Mouse (Mus musculus): ENCODE measurements around the gene Dapk1.

Gene Dapk1

DNA sequence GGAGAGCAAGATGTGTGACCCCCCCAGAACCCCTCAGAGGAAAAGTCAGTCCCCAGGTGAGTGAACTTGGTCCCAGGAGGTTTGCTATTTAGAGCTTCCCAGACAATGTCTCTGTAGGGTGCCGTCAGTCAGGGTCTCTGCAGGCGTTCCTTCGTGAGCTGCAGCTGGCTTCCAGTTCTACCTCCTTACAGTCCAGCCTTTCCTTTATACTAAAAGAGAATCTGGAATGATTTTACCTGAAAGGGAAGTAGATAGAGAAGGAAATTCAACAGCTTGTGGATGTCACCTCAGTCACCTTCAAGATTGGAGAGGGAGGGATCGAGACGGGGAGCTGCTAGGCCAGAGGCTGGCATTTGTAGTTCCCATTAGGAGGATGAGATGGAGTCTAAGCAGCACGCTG is 14.3 kb downstream of the Dapk1 start:
- DNase-seq (ENCODE audit: low read depth): no peak

- DNase-seq (ENCODE audit: low read depth): no peak
Observed at GRCm38 (mm10) chr13:60618287-60618686, 16.5 kb downstream of the Dapk1 start.

DNA sequence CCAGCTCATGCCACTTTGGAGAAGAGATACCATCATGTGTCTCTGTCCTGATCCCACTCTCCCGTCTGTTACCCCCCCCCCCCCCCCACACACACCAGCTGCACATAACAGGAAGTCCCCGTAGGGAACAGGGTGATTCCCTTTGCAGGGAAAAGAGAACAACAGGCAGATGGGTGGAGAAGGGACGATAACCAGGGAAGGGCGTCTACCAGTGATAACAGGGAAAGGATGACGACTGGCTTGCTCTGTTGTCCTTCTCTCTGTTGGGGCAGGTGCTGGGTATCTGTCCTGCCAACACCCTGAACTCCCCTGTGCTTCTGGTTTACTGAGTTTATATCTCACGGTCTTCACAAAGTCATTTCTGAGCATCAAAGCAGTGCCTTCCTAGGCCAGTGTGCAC is 18.0 kb downstream of the Dapk1 start:
- no peak for DNase-seq (ENCODE audit: low read depth)

DNA sequence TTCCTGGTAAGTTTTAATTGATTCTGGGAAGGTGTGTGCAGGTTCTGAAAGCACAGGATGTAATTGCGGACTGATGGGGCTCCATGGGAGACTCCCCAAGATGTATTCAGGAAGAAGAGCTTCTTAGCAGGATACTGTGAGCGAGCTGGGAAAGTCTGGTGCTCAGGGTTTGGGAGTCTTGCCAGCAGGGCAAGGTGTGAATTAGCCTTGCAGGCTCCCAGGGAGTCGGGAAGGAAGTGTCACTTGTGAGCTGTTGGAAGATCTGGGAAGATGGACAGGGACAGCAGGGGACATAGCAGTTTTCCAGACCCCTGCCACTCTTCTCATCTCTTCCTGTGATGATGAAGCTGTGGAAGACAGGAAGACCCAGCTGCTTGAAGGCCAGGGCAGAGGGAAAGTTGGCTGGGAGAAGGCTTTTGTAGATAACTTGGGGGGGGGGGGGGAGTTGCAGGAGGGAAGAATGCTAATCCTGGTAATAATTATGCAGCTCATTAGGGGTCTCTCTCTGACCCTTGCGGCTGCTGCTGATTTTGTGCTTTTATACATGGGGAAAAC is 19.7 kb downstream of the Dapk1 start:
- no peak for DNase-seq (ENCODE audit: low read depth)

- no peak for DNase-seq (ENCODE audit: low read depth)
Observed at GRCm38 (mm10) chr13:60625581-60625980, 23.8 kb downstream of the Dapk1 start.

- DNase-seq (ENCODE audit: low read depth): no peak
Observed at GRCm38 (mm10) chr13:60627843-60628656, 26.3 kb downstream of the Dapk1 start.

DNA sequence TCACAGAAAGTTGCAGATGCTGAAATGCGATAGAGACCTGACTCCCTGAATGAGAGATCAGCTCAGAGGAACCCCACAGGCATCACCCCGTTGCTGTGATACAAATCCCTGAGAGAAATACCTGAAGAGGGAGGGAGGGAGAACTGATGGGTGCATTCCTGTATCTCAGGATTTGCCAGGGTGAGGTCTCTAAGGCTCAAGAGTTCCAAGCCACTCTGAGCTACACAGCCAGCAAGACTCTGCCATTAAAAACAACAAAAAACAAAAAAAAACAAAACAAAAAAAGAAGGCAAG is 26.9 kb downstream of the Dapk1 start:
- no peak for DNase-seq (ENCODE audit: low read depth)

GRCm38 (mm10) chr13:60629419-60629818 is 27.7 kb downstream of the Dapk1 start:
- no peak for DNase-seq (ENCODE audit: low read depth)

GRCm38 (mm10) chr13:60633945-60634344 is 32.2 kb downstream of the Dapk1 start:
- no peak for DNase-seq (ENCODE audit: low read depth)

GRCm38 (mm10) chr13:60635636-60636035 is 33.9 kb downstream of the Dapk1 start:
- DNase-seq (ENCODE audit: low read depth): no peak

- DNase-seq (ENCODE audit: low read depth): no peak
Observed at GRCm38 (mm10) chr13:60639482-60640055, 37.8 kb downstream of the Dapk1 start.

DNA sequence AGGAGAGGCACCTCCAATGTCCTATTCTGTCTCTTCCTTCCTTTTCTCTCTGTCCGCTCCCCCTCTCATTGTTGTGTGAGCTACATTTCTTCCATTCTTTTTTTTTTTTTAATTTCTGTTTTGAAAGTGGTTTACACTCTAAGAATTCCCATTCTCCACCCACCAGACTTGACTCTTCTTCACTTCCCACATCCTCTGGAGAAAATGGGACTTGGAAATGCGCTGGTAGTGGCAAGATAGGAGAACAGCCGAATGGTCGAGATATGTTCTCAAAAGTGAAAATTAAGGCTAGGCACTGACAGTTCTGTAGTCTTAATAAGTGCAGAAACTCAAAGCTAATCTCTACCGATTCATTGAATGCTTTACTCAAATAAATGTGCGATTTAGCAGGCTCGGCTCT is 38.7 kb downstream of the Dapk1 start:
- DNase-seq (ENCODE audit: low read depth): no peak

- DNase-seq (ENCODE audit: low read depth): no peak
Observed at GRCm38 (mm10) chr13:60644457-60644889, 42.7 kb downstream of the Dapk1 start.

GRCm38 (mm10) chr13:60646791-60647190 is 45.0 kb downstream of the Dapk1 start:
- DNase-seq (ENCODE audit: low read depth): no peak

DNA sequence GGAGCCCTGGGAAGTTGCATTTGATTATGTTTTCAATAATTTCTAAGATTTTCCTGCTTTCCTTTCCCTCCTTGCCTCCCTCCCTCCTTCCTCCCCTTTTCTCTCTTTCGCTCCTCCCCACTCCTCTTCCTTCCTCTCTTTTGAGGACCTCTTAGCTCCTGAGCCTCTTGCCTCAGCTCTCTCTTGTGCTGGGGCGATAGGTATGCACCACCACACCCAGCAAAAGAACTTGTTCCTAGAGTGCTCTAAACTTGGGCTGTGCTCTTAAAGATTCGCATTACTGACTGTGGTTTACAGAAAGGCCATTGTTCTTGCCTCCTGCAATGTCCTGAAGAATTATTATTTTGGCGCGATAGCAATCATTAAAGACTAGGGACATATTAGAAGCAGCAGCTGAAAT is 46.6 kb downstream of the Dapk1 start:
- DNase-seq (ENCODE audit: low read depth): no peak

- no peak for DNase-seq (ENCODE audit: low read depth)
Observed at GRCm38 (mm10) chr13:60650000-60650399, 48.3 kb downstream of the Dapk1 start.

DNA sequence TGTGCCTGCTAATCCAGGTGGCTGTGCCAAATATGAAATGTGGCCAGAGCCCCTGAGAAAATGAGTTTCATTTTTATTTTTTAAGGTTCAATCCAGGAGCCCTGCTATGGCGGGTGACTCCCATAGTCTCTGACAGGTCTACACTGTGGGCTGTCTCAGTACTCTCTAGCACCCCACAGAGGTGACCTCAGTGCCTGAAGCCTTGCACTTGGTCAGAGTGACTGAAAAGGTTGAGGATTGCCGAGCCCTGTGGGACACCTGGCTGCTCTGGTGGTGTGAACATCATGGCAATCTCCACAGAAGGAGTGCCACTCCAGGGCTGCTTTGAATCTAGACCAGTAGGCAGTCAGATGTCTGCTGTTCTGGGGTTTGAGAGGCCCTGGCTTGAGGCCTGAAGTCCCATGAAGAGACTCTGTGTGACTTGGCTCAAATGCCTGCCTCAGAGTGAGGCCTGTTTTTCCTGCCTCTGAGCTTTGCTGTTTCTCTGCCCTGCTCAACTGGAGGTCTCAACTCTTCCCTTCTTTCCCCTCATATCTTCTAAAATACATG is 52.3 kb downstream of the Dapk1 start:
- no peak for DNase-seq (ENCODE audit: low read depth)

- DNase-seq (ENCODE audit: low read depth): no peak
Observed at GRCm38 (mm10) chr13:60655246-60655645, 53.5 kb downstream of the Dapk1 start.

GRCm38 (mm10) chr13:60659600-60659999 is 57.9 kb downstream of the Dapk1 start:
- no peak for DNase-seq (ENCODE audit: low read depth)

- no peak for DNase-seq (ENCODE audit: low read depth)
Observed at GRCm38 (mm10) chr13:60660056-60660455, 58.3 kb downstream of the Dapk1 start.

GRCm38 (mm10) chr13:60660711-60661261 is 59.0 kb downstream of the Dapk1 start:
- no peak for DNase-seq (ENCODE audit: low read depth)

DNA sequence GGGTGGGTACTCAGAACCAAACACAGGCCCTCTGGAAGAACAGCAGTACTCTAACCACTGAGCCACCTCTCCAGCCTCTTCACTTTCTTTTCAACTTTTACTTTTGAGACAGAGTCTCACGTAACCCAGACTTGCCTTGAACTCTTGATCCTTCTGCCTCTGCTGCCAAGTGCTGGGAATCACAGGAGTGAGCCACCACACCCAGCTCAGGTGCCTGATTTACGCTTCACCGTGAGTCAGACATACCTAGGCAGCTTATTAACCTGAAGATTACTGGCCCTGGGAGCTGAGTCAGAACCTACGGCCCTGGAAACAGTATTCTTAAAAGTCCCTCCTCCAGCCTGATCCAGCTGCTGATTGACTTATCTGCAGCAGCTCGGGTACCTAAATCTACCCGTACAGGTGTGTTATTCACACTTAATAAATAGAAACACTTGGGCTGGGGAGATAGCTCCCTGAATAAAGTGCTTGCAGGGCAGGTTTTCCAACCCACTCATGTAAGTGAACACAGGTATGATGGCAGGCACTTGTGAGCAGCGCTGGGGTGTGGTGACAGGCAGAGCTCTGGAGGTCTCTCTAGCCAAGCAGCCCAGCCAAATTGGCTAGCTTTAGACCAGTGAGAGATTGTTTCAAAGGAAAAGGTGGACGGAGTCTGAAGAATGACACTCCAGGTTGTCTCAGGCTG is 60.9 kb downstream of the Dapk1 start:
- no peak for DNase-seq (ENCODE audit: low read depth)

All from induced T-regulatory cell, adult 2 months (primary cell).